Mouse (Mus musculus) liver, embryonic 11.5 days (tissue): ENCODE data around the gene Adcy7. TPM values are rescaled to one million over a fixed set of nuclear protein-coding genes. Genes with fewer than 3 reads are reported as not detected.
A peak's percentile ranks its signal among the peaks of the same experiment; 100 is the strongest.

Experiments used
- ATAC-seq: fragments of 200-750 bp; cut with Nextera tagmentation; replicated peaks from 2 replicates; pipeline ENCODE4 v1.8.0; 2017; ENCODE audit warnings: moderate number of reproducible peaks, mild to moderate bottlenecking, moderate TSS enrichment, moderate library complexity; ENCODE audit not compliant: low FRiP score
- DNase-seq: peaks from one replicate; pipeline ENCODE4 v3.0.0-alpha.2; 2017; ENCODE audit warnings: low spot score
- H3K27ac ChIP-seq: fragments of 300-500 bp; sonication (generic); 2 replicates; pipeline ENCODE4 v1.5.1; 2014; ENCODE audit warnings: mild to moderate bottlenecking, low read depth, low read length, control low read depth
- H3K27me3 ChIP-seq: fragments of 300-500 bp; sonication (generic); replicated peaks from 2 replicates; pipeline ENCODE4 v1.6.1; 2014; ENCODE audit warnings: low read length, mixed read lengths; ENCODE audit not compliant: control insufficient read depth, insufficient read depth
- H3K36me3 ChIP-seq: fragments of 300-500 bp; sonication (generic); 2 replicates; pipeline ENCODE4 v1.6.1; 2014; ENCODE audit warnings: mild to moderate bottlenecking, low read length, moderate library complexity, mixed read lengths; ENCODE audit not compliant: control insufficient read depth, insufficient read depth
- H3K4me1 ChIP-seq: fragments of 300-500 bp; sonication (generic); replicated peaks from 2 replicates; pipeline ENCODE4 v1.6.1; 2014; ENCODE audit warnings: low read length, mixed read lengths; ENCODE audit not compliant: control insufficient read depth, insufficient read depth
- H3K4me2 ChIP-seq: fragments of 300-500 bp; sonication (generic); 2 replicates; pipeline ENCODE4 v1.6.1; 2014; ENCODE audit warnings: mild to moderate bottlenecking, control low read depth, moderate library complexity
- H3K4me3 ChIP-seq: fragments of 300-500 bp; sonication (generic); 2 replicates; pipeline ENCODE4 v1.5.1; 2014; ENCODE audit warnings: low read depth, low read length, control low read depth
- H3K9ac ChIP-seq: fragments of 300-500 bp; sonication (generic); 2 replicates; pipeline ENCODE4 v1.6.1; 2014; ENCODE audit warnings: low read depth, low read length, control low read depth
- H3K9me3 ChIP-seq: fragments of 300-500 bp; sonication (generic); 2 replicates; pipeline ENCODE4 v1.6.1; 2016; ENCODE audit warnings: low read length, inconsistent platforms, mixed read lengths; ENCODE audit not compliant: control insufficient read depth
- WGBS: fragments of 180-500 bp; shearing (Covaris S2); extraction: QIAGEN DNeasy Blood & Tissue Kit; methylation state at CpG from one replicate; pipeline ENCODE4 v1.1.7; 2014; 5-methylcytosine and 5-hydroxymethylcytosine counted together
- polyA plus RNA-seq: library from polyadenylated mRNA; unstranded; fragments of >200 nt; fragmentation: Nextera tagmentation; extraction: Ambion mirVana; gene quantifications from 2 replicates; pipeline ENCODE4 v1.2.1, GENCODE M21; 2014

Gene Adcy7
- polyA plus RNA-seq, 1 experiment from 2014 or later: 49.7 TPM

- no peak overlapping the region; the same call in 1 of the 2 replicates for H3K9ac ChIP-seq
- 69% methylated on average over 13 of the region's 13 CpGs for WGBS
- no peaks in the 10 kb centered on the region for H3K36me3 ChIP-seq
- H3K4me1 ChIP-seq: peaks cover 59% of the 10 kb centered on the region
- DNase-seq (no peak), ATAC-seq (no peak)
- no peak overlapping the region; the same call in 1 of the 2 replicates for H3K27ac ChIP-seq
- H3K4me2 ChIP-seq: 0 out of 2 replicates have a peak overlapping the region, but pooled peaks have one; percentile 7
- H3K4me3 ChIP-seq: no peak overlapping the region
- no peaks in the 10 kb centered on the region for H3K9me3 ChIP-seq
- no peaks in the 10 kb centered on the region for H3K27me3 ChIP-seq
Observed at GRCm38 (mm10) chr8:88290326-88291304, 18.4 kb downstream of the Adcy7 start.

GRCm38 (mm10) chr8:88291305-88291690 is 19.1 kb downstream of the Adcy7 start:
- WGBS: 79% methylated on average over 11 of the region's 11 CpGs

GRCm38 (mm10) chr8:88292926-88293325 is 20.7 kb downstream of the Adcy7 start:
- ATAC-seq (0 out of 2 replicates have a peak, but pooled peaks have one; percentile 22), DNase-seq (no peak)
- Histone ChIP-seq H3K27ac (no peak overlapping the region), H3K4me1 (peaks cover 63% of the 10 kb centered on the region), H3K4me2 (peak overlapping the region; percentile 57), H3K36me3 (0 out of 2 replicates have a peak, but pooled peaks cover 2% of the 10 kb centered on the region), H3K9ac (no peak overlapping the region), H3K4me3 (no peak overlapping the region), H3K9me3 (no peaks in the 10 kb centered on the region), H3K27me3 (no peaks in the 10 kb centered on the region)
- 62% methylated on average over 3 of the region's 3 CpGs for WGBS

More at GRCm38 (mm10) chr8:88291305-88291690, 19.1 kb downstream of the Adcy7 start:
- no peak for DNase-seq
- H3K27me3 ChIP-seq: no peaks in the 10 kb centered on the region
- H3K4me1 ChIP-seq: peaks cover 54% of the 10 kb centered on the region
- no peak overlapping the region for H3K4me2 ChIP-seq
- H3K9me3 ChIP-seq: no peaks in the 10 kb centered on the region
- H3K27ac ChIP-seq: no peak overlapping the region
- H3K4me3 ChIP-seq: no peak overlapping the region
- no peak for ATAC-seq
- no peak overlapping the region for H3K9ac ChIP-seq
- H3K36me3 ChIP-seq: 0 out of 2 replicates have a peak, but pooled peaks cover 1% of the 10 kb centered on the region

- peak overlapping the region; percentile 65 for H3K27ac ChIP-seq
- H3K4me2 ChIP-seq: peak overlapping the region; percentile 57
- peak overlapping the region; percentile 11 for H3K9ac ChIP-seq
- 53% methylated on average over 9 of the region's 9 CpGs for WGBS
- H3K27me3 ChIP-seq: no peaks in the 10 kb centered on the region
- no peaks in the 10 kb centered on the region for H3K9me3 ChIP-seq
- H3K36me3 ChIP-seq: 0 out of 2 replicates have a peak, but pooled peaks cover 2% of the 10 kb centered on the region
- ATAC-seq (no peak), DNase-seq (no peak)
- peaks cover 65% of the 10 kb centered on the region for H3K4me1 ChIP-seq
- H3K4me3 ChIP-seq: peak overlapping the region; percentile 20
Observed at GRCm38 (mm10) chr8:88293590-88294356, 21.6 kb downstream of the Adcy7 start.

- Histone ChIP-seq H3K9me3 (no peaks in the 10 kb centered on the region), H3K36me3 (0 out of 2 replicates have a peak, but pooled peaks cover 2% of the 10 kb centered on the region), H3K9ac (peak overlapping the region; percentile 11), H3K27me3 (no peaks in the 10 kb centered on the region), H3K27ac (peak overlapping the region; percentile 65), H3K4me1 (peaks cover 67% of the 10 kb centered on the region), H3K4me3 (peak overlapping the region; percentile 20), H3K4me2 (peak overlapping the region; percentile 57)
- DNase-seq (no peak), ATAC-seq (no peak)
- 71% methylated on average over 2 of the region's 2 CpGs for WGBS
Observed at GRCm38 (mm10) chr8:88294977-88295376, 22.8 kb downstream of the Adcy7 start.

- peak overlapping the region; percentile 39 for H3K9ac ChIP-seq
- 0 out of 2 replicates have a peak, but pooled peaks cover 2% of the 10 kb centered on the region for H3K36me3 ChIP-seq
- peak overlapping the region; percentile 86 for H3K4me2 ChIP-seq
- peak overlapping the region; percentile 89 for H3K27ac ChIP-seq
- peak; percentile 70 for ATAC-seq
- no peaks in the 10 kb centered on the region for H3K27me3 ChIP-seq
- DNase-seq: no peak
- peak overlapping the region; percentile 3; the same call in 1 of the 2 replicates for H3K4me3 ChIP-seq
- H3K4me1 ChIP-seq: peaks cover 75% of the 10 kb centered on the region
- 28% methylated on average over 12 of the region's 12 CpGs for WGBS
- no peaks in the 10 kb centered on the region for H3K9me3 ChIP-seq
Observed at GRCm38 (mm10) chr8:88297976-88298732, 26.0 kb downstream of the Adcy7 start.

GRCm38 (mm10) chr8:88298733-88299103 is 26.5 kb downstream of the Adcy7 start:
- Histone ChIP-seq H3K27me3 (no peaks in the 10 kb centered on the region), H3K9ac (peak overlapping the region; percentile 91), H3K9me3 (no peaks in the 10 kb centered on the region), H3K27ac (peak overlapping the region; percentile 89), H3K4me3 (peak overlapping the region; percentile 3; the same call in 1 of the 2 replicates), H3K4me2 (peak overlapping the region; percentile 86), H3K36me3 (0 out of 2 replicates have a peak, but pooled peaks cover 2% of the 10 kb centered on the region), H3K4me1 (peaks cover 74% of the 10 kb centered on the region)
- DNase-seq (no peak), ATAC-seq (no peak)
- 75% methylated on average over 10 of the region's 10 CpGs for WGBS
